Mouse (Mus musculus) retina, postnatal 1 day (tissue): ENCODE measurements at regions not wholly inside any gene's neighbourhood (a gene's known extent, or its start where the extent isn't known, plus 50 kb on each side); places are given as distances from the start of the nearest gene placed in this dataset.
A peak's percentile ranks its signal among the peaks of the same experiment; 100 is the strongest.
"Not testable (repeated sequence)": the region's sequence is repeated elsewhere in the genome, so short reads cannot be mapped to it uniquely, and the experiment has no call there.

Experiments
- DNase-seq: peaks from one replicate; pipeline ENCODE4 v3.0.0-alpha.2; 2012

- DNase-seq = no peak
Observed at GRCm38 (mm10) chr5:60966939-60967338, 841.7 kb upstream of the G6pd2 start.

GRCm38 (mm10) chr5:60969470-60969869 is 839.1 kb upstream of the G6pd2 start:
- no peak for DNase-seq

- no peak for DNase-seq
Observed at GRCm38 (mm10) chr5:60978693-60979092, 829.9 kb upstream of the G6pd2 start.

- DNase-seq = no peak
Observed at GRCm38 (mm10) chr5:60988313-60988712, 820.3 kb upstream of the G6pd2 start.

GRCm38 (mm10) chr5:60989330-60989729 is 819.3 kb upstream of the G6pd2 start:
- not testable (repeated sequence) for DNase-seq

GRCm38 (mm10) chr5:60994761-60995523 is 813.7 kb upstream of the G6pd2 start:
- peak; percentile 1 for DNase-seq

GRCm38 (mm10) chr5:61035539-61036089 is 773.0 kb upstream of the G6pd2 start:
- no peak for DNase-seq
